ENCODE assay signal across 11 mouse cellular contexts in the genomic region with DNA sequence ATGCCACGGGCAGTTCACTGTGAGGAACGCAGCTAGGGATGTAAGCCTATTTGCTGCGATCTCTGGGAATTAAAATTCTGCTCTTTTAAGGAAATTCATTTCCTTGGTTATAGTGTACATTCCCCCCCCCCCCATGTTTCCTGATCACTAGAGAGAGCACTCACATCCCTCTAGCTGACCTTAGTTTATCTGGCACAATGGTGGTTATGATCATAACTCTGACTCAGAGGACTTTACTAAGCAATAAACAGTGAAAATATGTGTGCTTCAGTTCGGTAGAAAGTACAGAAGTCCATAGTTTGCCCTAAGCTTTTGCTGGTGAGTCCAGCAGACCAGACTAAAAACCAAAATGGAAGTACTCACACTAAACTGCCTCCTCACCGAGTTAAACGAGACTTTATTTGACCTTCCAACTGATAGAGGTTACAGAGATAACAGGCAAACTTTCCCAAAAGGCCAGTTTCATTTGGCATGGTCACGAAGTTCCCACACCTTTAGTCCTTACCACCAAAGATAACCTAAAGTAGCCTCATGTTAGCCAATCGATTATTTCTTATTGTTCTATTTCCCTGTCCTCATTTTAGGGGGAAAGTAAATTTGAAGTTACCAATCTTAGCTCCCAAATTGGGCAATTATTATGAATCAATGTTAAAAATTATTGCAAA.
"Had no signal": no experiment of that assay in that cellular context is flagged by ENCODE, and none has a peak within 500 bp of the region (broad histone marks: within the 10 kb centered on the region; RNA-seq: fewer than 3 reads in every experiment).

No protein-coding gene starts in this region.

- H3K36me3 ChIP-seq: limb, embryonic 12.5 days; liver, embryonic 15.5 days; midbrain, embryonic 10.5 days; neural tube, embryonic 12.5 days had no signal

- H3K4me2 ChIP-seq: limb, embryonic 12.5 days; liver, embryonic 15.5 days; neural tube, embryonic 12.5 days had no signal

- H3K27me3 ChIP-seq: limb, embryonic 12.5 days; liver, embryonic 15.5 days; neural tube, embryonic 12.5 days had no signal

- H3K9ac ChIP-seq: limb, embryonic 12.5 days; liver, embryonic 15.5 days; neural tube, embryonic 12.5 days had no signal

- H3K9me3 ChIP-seq: limb, embryonic 12.5 days; liver, embryonic 15.5 days; midbrain, embryonic 10.5 days; neural tube, embryonic 12.5 days had no signal

- DNase-seq: kidney, adult 18-20 months; kidney, postnatal 14 days; layer of hippocampus, adult 9-11 months; liver; lung, adult 2 months; midbrain, embryonic 14.5 days; thymus, adult 18-20 months had no signal

- H3K27ac ChIP-seq: limb, embryonic 12.5 days; liver, embryonic 15.5 days; midbrain, embryonic 10.5 days; neural tube, embryonic 12.5 days had no signal

- H3K4me1 ChIP-seq: liver, embryonic 15.5 days; neural tube, embryonic 12.5 days had no signal

- H3K4me3 ChIP-seq: limb, embryonic 12.5 days; liver, embryonic 15.5 days; midbrain, embryonic 10.5 days; neural tube, embryonic 12.5 days had no signal
